Mouse (Mus musculus) B cell, adult (primary cell): ENCODE results near the gene Olfr1219. TPM values are rescaled to one million over a fixed set of nuclear protein-coding genes. Genes with fewer than 3 reads are reported as not detected.

Experiments
- total RNA-seq: library from RNA; stranded (reverse); gene quantifications from 4 replicates; pipeline ENCODE4 v1.2.4, GENCODE M21; 2023; ENCODE audit not compliant: inconsistent age

Olfr1219 gene
- not detected in 4 replicates for total RNA-seq

GRCm38 (mm10) chr2:89083413-89083812 is at the start of gene Olfr1219:
Gene Olfr1219, minus strand, starts transcription at chr2:89083513.

GRCm38 (mm10) chr2:89132954-89133353 is 49.6 kb upstream of the Olfr1219 start, which contains the start of gene Olfr1222:
Gene Olfr1222, minus strand, starts transcription at chr2:89133054.

GRCm38 (mm10) chr2:89117183-89117582 is 33.9 kb upstream of the Olfr1219 start, which contains the start of gene Olfr1221:
Gene Olfr1221, minus strand, starts transcription at chr2:89117283.

GRCm38 (mm10) chr2:89106735-89107134 is 23.4 kb upstream of the Olfr1219 start, which contains the start of gene Olfr1220:
Gene Olfr1220, minus strand, starts transcription at chr2:89106835.

GRCm38 (mm10) chr2:89061087-89061486 is 22.2 kb downstream of the Olfr1219 start, which contains the start of gene Olfr1218:
Gene Olfr1218, minus strand, starts transcription at chr2:89061187.

GRCm38 (mm10) chr2:89031965-89032364 is 51.3 kb downstream of the Olfr1219 start, which contains the start of gene Olfr1217:
Gene Olfr1217, minus strand, starts transcription at chr2:89032065.

Other genes starting within 250 kb of the Olfr1219 start
- not detected in 4 replicates for gene Olfr1204, start 234.2 kb downstream of the Olfr1219 start, total RNA-seq
- gene Olfr1206, start 220.3 kb downstream of the Olfr1219 start, total RNA-seq, result not detected in 4 replicates
- not detected in 4 replicates for gene Olfr1208, start 181.2 kb downstream of the Olfr1219 start, total RNA-seq
- not detected in 4 replicates for gene Olfr1209, start 168.4 kb downstream of the Olfr1219 start, total RNA-seq
- not detected in 4 replicates for gene Olfr1211, start 145.4 kb downstream of the Olfr1219 start, total RNA-seq
- gene Olfr1212, start 129.5 kb downstream of the Olfr1219 start, total RNA-seq, result not detected in 4 replicates
- gene Gm13762, start 103.2 kb downstream of the Olfr1219 start, total RNA-seq, result not detected in 4 replicates
- gene Olfr1214, start 90.9 kb downstream of the Olfr1219 start, total RNA-seq, result not detected in 4 replicates
- gene Olfr1215, start 76.5 kb downstream of the Olfr1219 start, total RNA-seq, result not detected in 4 replicates
- gene Olfr1216, start 65.2 kb downstream of the Olfr1219 start, total RNA-seq, result not detected in 4 replicates
- not detected in 4 replicates for gene Olfr1217, start 51.4 kb downstream of the Olfr1219 start, total RNA-seq
- gene Olfr1218, start 22.3 kb downstream of the Olfr1219 start, total RNA-seq, result not detected in 4 replicates
- not detected in 4 replicates for gene Olfr1220, start 23.3 kb upstream of the Olfr1219 start, total RNA-seq
- not detected in 4 replicates for gene Olfr1221, start 33.8 kb upstream of the Olfr1219 start, total RNA-seq
- not detected in 4 replicates for gene Olfr1222, start 49.5 kb upstream of the Olfr1219 start, total RNA-seq
- gene Olfr1223, start 68.0 kb upstream of the Olfr1219 start, total RNA-seq, result not detected in 4 replicates
- not detected in 4 replicates for gene Olfr1224-ps1, start 80.6 kb upstream of the Olfr1219 start, total RNA-seq
- not detected in 4 replicates for gene Olfr1225, start 91.2 kb upstream of the Olfr1219 start, total RNA-seq
- gene Olfr1226, start 116.5 kb upstream of the Olfr1219 start, total RNA-seq, result not detected in 4 replicates
- not detected in 4 replicates for gene Olfr1228, start 170.5 kb upstream of the Olfr1219 start, total RNA-seq
- not detected in 4 replicates for gene Olfr1229, start 204.5 kb upstream of the Olfr1219 start, total RNA-seq
- gene Olfr1230, start 213.8 kb upstream of the Olfr1219 start, total RNA-seq, result not detected in 4 replicates
- not detected in 4 replicates for gene Olfr1231, start 223.6 kb upstream of the Olfr1219 start, total RNA-seq
- gene Olfr1232, start 246.2 kb upstream of the Olfr1219 start, total RNA-seq, result not detected in 4 replicates